Mouse (Mus musculus): ENCODE data around the gene Slc52a3. TPM values are rescaled to one million over a fixed set of nuclear protein-coding genes. Genes with fewer than 3 reads are reported as not detected.

Gene Slc52a3
- polyA plus RNA-seq, 1 experiment, result 115 TPM

DNA sequence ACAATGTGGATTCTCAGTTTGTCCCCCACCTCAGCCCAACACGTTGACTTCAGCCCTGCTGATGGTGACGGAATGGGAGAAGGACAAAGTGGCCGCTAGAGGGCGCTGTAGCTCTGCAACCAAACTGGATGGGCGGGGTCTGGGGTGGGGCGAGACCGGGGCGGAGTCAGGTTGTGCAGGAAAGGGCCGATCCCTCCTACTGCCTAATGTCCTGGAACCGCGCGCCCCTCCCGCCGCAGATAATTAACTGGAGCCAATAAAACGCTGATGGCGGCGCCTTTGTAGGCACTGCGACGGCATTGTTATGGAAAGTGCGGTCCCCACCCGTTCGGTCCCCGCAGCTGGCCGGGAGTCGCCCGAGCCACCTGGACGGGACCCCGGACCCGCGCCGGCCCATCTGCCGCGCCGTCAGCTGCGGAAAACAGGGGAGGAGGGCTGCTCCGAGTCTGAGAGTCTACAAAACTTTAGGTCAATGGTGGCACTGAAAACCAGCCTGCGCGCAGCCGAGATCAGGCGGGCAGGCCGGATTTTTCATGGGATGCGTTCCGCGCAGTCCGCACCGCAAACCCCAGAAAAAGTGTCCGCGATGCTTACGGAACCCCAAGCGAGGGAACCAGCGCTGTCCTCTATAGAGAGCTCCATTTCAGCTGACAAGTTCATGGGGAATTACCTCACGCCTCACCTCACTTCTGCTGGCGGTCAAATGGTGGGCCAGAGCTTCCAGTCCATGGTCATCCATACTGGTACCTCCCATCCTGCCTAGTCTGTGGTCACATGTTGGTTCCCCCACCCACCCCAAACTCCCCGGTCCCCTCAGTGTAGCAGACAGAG is 33.2 kb downstream of the Slc52a3 start:
- whole genome bisulfite sequencing, result 1% methylated on average over 54 of the region's 54 CpGs
- DNase-seq (ENCODE audit: low read depth, low spot score), result peak; percentile 59

DNA sequence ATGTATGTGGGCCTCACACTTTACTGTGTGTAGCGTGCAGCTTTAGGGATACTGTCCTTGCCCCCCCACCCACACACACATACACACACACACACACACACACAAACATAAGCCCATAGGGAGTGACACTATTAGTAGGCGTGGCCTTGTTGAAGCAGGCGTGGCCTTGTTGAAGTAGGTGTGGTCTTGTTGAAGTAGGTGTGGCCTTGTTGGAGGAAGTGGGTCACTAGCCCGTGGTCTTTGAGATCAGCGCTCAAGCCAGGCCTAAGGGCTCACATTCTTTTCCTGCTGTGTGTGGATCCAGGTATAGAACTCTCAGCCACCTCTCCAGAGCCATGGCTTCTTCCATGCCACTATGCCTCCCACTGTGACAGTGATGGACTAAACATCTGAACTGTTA is 34.7 kb downstream of the Slc52a3 start:
- 64% methylated on average over 5 of the region's 5 CpGs for WGBS
- no peak for DNase-seq (ENCODE audit: low read depth, low spot score)

DNA sequence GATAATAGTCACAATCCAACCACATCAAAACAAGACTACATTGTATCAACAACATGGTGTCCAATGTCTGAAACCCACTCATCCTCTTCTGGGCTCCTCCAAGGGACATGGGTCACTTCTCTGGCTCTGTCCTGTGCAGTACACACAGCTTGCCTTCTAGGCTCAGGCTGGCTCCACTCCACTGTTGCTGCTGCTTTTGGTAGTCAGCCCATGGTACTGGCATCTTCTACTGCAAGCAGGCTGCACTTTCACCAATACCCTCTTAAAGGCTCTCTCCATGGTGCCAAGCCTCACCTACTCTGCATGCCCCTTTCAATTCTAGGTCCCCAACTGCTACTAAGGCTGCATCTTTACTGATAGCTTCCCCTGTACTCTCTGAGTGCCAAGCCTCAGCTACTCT is 43.8 kb downstream of the Slc52a3 start:
- DNase-seq (ENCODE audit: low read depth, low spot score), result no peak

DNA sequence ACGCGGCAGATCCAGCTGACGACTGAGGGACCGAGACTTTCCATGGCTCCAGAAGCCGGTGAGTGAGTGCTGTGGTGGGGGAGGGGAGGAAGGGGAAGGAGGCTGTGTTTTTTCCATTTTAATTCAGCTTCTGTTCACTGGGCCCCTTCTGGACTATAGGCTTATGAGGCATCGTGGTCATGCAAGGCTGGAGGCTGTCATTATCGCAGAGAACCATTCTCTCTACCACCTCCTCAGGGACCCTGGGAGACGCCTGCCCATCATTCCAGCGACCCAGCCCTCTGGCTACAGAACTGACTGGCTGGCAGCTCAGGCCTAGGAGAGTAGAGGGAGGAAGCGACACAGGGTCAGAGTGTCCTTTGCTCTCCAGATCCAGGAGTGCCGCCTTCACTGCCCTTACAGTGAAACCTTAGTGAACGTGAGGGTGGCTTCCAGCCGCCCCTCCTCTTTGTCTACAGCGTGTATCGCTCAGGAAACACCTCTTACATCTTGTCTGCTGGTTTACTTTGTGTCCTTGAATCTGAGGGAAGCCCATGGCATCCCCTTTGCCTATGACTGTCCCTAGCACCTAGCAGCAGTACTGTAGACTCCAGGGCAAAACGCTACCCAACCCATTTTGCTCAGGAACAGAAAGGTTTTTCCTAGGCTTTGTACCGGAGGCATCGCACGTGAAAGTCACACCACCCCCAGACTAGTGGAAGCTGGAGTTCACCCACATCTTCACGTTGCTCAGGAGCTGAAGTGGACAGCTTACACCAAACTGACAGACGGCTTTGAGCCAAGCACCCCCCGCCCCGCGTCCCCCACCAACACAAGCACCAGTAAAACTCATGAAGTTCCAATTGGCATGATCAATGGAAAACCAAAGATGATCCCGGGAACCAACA is 51.0 kb downstream of the Slc52a3 start:
- no peak for DNase-seq (ENCODE audit: low read depth, low spot score)
- WGBS, result 9% methylated on average over 25 of the region's 25 CpGs

DNA sequence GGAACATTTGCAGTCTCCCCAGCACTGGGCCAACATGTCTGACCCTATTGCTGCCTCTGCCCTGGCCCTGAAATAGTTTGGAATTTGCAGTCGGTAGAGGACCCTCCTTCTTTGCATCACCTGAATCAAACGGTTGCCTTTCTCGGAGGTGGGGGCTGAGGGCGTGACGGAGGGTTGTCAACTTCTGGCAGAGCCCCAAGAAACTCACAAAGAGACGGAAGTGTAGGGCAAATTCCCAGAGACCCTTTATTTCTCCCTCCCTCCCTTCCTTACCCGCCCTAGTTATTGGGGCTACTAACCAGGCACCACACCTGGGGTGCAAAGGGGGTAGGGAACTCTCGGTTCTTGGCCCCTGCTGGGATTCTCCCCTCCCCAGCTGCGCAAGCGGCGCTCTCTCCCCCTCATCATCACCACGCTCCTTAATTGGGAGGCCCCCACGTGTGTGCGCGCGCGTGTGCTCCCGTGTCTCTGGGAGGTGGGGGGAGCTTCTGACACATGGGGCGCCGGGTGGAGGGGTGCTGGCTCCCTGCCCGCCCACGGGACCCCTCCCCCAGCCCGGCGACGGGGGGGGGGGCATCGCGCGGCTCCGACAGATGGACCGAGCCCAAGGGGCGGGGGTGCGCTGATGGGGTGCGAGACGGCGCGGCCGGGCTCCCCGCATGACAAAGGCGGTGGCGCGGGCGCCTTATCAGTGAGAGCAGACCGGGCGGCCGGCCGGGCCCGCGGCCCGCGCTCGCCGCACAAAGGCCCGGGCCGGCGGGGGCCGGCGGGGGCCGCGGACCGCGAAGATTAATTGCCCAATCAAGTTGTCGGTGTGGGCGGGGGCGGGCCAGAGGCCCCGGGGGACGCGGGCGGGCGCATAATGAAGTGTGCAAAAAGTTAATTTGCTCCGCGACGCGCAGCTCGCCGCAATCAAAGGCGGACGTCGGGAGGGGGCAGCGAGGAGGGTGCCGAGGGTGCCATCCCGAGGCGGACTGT is 52.0 kb downstream of the Slc52a3 start:
- WGBS, result 2% methylated on average over 80 of the region's 82 CpGs
- DNase-seq (ENCODE audit: low read depth, low spot score), result no peak

DNA sequence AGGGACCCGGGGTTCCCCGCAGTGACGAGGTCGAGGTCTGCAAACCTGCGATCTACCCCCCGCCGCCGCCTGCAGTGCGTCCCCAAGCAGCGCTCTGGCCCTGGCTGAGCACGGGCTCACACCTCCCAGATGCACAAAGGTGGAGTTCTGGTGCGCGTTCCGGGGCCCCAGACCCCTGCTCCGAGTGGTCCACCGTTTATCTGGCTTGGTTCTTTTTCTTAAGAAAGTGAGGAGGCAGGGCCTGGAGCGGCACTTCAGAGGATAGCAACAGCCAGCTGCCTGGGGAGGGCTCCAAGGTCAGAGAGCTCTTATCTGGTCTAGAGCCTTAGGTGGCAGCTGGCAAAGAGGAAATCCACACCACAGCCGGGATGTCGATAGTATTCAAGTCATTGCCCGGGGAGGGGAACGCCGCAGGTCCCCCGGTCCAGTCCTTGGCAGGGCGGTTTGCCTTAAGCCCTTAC is 52.7 kb downstream of the Slc52a3 start:
- 1% methylated on average over 24 of the region's 24 CpGs for WGBS
- no peak for DNase-seq (ENCODE audit: low read depth, low spot score)

DNA sequence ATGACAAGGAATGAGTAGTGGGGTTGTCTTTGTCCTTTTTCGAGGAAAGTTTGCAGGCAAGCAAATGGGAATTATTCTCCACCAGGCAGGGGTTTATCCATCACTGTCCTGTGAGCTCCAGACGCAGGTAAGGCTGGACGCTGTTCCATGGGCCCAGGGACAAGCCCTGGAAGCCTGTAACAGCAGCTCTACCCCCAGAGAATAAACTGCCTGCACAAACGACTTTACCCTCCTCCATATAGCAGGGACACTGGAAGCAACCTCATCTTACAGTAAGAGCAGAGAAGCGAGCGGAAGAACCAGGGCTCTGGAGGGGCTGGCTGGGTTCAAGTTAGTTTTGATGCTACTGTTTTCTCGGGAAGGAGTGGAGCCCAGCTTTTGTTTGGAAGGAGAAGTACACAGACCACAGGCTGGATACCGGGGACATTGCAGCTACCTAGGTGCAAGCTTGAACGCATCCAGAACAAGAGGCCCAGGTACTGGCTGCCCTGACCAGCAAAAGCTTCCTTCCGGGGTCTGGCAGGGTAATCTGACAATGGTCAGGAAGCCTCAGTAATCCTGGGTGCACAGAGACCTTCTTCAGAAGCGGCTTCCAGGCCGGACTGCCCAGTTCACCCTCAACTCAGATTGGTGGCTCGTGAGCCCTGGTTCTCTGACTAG is 53.4 kb downstream of the Slc52a3 start:
- no peak for DNase-seq (ENCODE audit: low read depth, low spot score)
- WGBS, result 34% methylated on average over 13 of the region's 13 CpGs

DNA sequence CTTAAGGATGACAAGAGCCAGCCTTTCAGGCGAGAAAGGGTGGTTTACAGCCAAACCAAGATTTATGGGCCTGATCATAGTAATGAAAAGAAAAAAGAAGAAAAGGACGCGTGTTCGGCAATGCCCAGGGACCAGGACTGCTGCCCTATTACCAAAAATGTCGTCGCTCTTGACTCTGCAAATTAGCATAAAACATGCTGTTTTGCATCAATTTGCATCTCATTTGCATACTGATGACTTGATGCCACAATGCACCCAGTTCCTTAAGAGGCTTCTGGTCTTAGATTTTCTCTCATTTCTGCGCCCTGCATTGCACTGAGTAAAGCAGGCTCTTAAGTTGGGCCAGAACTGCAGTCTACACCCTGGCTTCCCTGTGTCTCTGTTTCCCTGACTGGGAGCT is 54.0 kb downstream of the Slc52a3 start:
- WGBS, result 41% methylated on average over 7 of the region's 7 CpGs
- DNase-seq (ENCODE audit: low read depth, low spot score), result no peak

DNA sequence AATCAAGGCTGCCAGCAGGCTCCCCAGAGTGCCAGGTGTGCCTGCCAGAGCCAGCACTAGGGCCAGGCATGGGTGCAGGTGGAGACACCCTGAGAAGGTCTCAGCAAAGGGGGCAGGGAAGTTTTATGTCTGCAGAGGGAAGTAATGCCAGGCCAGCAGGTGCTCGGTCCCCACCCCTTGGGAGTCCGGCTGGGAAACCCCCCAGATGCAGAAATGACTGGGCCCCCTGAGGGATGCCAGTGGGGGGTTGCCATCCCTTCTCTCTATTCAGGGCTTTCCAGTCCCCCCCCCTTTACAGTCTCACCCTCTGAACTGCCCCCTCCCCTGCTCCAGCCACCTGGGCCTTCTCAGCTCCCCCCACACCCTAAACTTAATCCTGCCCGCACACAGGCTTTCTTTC is 55.7 kb downstream of the Slc52a3 start:
- DNase-seq (ENCODE audit: low read depth, low spot score), result no peak
- WGBS, result 60% methylated on average over 3 of the region's 3 CpGs

DNA sequence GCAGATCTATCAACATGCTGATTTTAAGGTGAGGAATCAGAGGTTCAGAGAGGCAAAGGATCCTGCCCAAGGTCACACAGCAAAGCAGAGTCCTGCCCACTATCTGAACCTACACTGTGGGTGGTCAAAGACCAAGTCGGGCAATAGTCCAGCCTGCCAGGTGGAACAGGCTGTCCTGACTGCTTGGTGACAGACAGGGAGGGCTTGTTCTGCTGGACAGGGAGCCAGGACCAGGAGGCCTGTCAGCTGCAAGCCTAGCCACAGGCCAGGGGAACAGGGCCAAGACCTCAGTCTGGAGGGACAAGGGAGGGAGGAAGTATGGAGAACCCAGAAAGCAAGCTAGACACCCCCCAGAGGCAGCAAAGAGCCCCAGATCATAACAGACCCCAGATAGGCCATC is 59.1 kb downstream of the Slc52a3 start:
- no peak for DNase-seq (ENCODE audit: low read depth, low spot score)

DNA sequence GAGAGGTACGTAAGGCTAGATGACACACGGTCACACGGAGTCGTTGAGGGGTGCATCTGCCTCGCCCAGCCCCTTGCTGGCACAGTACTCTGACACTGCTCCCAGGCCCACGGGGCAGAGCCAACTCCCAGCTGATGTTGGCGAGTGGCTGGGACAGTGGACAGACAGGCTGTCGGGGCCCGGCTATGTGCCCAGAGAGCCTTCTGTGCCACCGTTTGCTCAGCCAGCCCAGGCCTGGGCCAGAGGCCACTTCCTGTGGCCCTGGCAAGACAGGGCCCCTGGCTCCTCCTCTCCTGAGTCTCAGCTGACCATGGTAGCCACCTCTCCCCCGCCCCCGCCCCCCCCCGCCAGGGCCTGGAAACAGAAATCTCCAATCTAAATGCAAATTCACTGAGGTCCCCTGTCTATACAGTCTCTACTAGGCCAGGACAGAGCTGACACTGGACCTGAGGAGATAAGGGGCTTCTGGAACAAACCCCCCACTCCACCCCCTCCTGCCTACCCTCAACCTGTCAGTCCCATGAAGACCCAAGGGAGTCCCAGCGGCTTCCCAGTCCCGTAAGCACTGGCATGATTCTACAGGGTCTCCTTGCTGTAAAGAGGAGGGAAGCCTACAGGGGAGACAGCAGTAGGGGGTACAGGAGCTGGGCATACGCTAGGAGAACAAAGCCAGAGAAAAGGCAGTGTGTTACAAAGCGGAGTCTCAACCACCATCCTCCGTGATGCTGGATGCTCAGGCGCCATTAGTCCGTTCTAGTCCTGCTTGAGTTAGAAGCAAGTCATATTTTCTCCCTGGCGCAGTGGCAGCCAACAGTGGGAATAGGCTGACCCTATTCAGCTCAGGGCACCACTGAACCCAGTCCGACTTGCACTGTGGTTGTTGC is 60.3 kb downstream of the Slc52a3 start:
- DNase-seq (ENCODE audit: low read depth, low spot score), result no peak
- WGBS, result 67% methylated on average over 22 of the region's 22 CpGs

More for the DNA sequence above, 59.1 kb downstream of the Slc52a3 start:
- 46% methylated on average over 1 of the region's 1 CpGs for WGBS

DNA sequence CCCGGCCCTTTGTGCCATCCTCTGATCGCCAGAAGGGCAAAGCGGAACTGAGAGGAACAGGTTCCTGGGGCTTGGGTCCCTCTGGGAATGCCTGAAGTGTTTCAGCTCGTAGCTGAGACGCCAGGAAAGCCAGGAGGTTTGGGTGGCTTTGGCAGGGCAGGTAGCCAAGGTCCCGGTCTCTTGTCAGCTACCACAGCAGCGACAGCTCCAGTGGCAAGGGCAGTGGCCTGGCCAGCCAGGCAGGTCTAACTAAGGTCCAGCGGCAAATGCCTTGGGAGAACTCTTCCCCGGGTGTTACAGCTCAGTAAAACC is 60.9 kb downstream of the Slc52a3 start:
- WGBS, result 65% methylated on average over 9 of the region's 9 CpGs
- no peak for DNase-seq (ENCODE audit: low read depth, low spot score)

Other genes starting within 250 kb of the Slc52a3 start
- gene Rspo4, start 153.6 kb upstream of the Slc52a3 start, polyA plus RNA-seq (2012; rRNA removed), result not detected in 2 replicates
- 0.32 and 0.49 TPM in 2 replicates for gene Angpt4, start 85.3 kb upstream of the Slc52a3 start, polyA plus RNA-seq (2012; rRNA removed)
- 12.3 and 16.3 TPM in 2 replicates for gene Fam110a, start 16.3 kb upstream of the Slc52a3 start, polyA plus RNA-seq (2012; rRNA removed)
- not detected in 2 replicates for gene Scrt2, start 85.0 kb downstream of the Slc52a3 start, polyA plus RNA-seq (2012; rRNA removed)
- gene Srxn1, start 109.0 kb downstream of the Slc52a3 start, polyA plus RNA-seq (2012; rRNA removed), result 342 and 494 TPM in 2 replicates
- gene Tcf15, start 147.1 kb downstream of the Slc52a3 start, polyA plus RNA-seq (2012; rRNA removed), result 1.6 and 1.7 TPM in 2 replicates
- 30.2 and 33.6 TPM in 2 replicates for gene Csnk2a1, start 230.3 kb downstream of the Slc52a3 start, polyA plus RNA-seq (2012; rRNA removed)

Data from large intestine, adult 2 months (tissue).